Mouse (Mus musculus) lung, postnatal 4 days (tissue): ENCODE measurements around the gene Gm4216.
"Not testable (repeated sequence)": the region's sequence is repeated elsewhere in the genome, so short reads cannot be mapped to it uniquely, and the experiment has no call there.

Experiments
- DNase-seq, 2 experiments: peaks; one replicate each; pipeline ENCODE4 v3.0.0; 2021

Gm4216 gene

GRCm38 (mm10) chr7:23019823-23020222, at the start of gene Gm4216:
TSS of gene Gm4216 (minus strand) at chr7:23019923.
- not testable (repeated sequence) for DNase-seq

GRCm38 (mm10) chr7:23067356-23067755, 47.6 kb upstream of the Gm4216 start, which contains the start of gene Gm8720:
TSS of gene Gm8720 (minus strand) at chr7:23067456.
- DNase-seq: not testable (repeated sequence)

- DNase-seq: not testable (repeated sequence)
Measured at GRCm38 (mm10) chr7:23055240-23055639, 35.5 kb upstream of the Gm4216 start, which contains the start of gene Vmn1r163. TSS of gene Vmn1r163 (plus strand) at chr7:23055540.

- DNase-seq: not testable (repeated sequence)
Measured at GRCm38 (mm10) chr7:22984573-22984972, 35.1 kb downstream of the Gm4216 start, which contains the start of gene Gm4214. TSS of gene Gm4214 (minus strand) at chr7:22984673.
